Mouse (Mus musculus): ENCODE data around the gene Fat2. TPM values are rescaled to one million over a fixed set of nuclear protein-coding genes. Genes with fewer than 3 reads are reported as not detected.

Fat2 gene
- total RNA-seq (2021), result under 1 TPM; 0.17 to 0.43 TPM

DNA sequence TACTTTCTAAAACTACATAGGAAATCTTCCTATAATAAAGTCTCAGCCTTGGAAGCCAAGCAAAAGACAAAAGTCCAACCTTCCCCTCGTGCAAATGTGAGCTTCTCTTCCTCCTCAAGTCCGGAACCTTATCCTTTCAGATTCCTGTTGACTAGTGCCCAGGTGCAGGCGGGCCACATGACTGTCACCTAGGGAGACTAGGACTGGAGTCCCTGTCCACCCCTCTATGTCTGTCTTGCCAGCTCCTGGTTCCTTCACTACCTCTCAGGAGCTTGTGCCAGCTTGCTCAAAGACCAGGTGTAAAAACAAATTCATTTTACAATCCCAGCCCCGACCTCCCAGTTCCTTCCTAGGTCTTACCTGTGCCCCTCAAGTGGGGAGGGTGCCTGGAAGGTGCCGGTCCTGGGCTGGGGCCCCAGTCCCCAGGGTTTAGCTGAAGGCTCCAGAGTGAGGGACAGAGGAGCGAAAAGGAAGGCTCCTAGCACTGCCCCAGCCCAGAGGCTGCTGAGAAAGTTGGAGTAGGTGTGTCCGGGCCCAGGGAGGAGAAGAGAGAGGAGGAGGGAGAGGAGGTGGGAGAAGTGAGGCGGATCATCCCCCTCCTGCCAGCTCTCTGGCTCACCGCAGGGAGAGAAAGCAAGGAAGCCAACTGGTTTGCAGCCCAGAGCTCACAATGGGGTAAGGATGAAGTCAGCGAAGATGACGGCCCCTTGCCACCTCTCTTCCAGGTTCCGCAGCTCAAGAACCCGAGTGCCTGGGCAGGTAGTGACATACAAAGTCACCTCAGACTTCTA is at the start of gene Fat2:
Gene Fat2, minus strand, starts transcription at position 464 of the 791 bp plus-strand sequence.
- DNase-seq, result no peak

DNA sequence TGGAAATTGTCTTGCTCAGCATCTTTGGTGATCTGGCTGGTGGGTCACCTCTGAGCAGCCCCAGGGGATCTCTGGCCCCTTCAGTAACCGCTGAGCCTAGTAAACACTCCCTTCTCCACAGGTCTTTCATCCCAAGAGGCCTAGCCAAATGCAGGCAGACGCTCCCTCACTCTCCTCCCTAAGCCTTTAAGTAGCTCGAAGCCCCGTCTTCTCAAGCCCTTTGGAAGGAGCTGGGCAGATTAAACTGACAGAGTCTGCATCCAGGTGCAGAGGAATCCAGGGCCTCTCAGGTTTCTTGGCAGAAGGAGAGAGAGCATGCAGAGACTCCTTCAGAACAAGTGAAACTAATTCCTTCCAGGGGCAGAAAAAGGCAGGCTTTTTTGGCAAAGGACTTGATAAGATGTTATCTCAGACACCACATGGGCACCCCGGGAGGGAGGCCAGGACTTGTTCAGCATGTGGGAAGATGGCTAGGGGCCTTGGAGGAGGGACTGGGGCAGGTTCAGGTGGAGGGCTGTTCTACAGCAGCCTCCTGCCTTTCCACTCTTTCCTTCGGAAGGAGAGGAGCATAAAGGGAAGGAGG is 47.2 kb upstream of the Fat2 start:
- DNase-seq, result no peak

DNA sequence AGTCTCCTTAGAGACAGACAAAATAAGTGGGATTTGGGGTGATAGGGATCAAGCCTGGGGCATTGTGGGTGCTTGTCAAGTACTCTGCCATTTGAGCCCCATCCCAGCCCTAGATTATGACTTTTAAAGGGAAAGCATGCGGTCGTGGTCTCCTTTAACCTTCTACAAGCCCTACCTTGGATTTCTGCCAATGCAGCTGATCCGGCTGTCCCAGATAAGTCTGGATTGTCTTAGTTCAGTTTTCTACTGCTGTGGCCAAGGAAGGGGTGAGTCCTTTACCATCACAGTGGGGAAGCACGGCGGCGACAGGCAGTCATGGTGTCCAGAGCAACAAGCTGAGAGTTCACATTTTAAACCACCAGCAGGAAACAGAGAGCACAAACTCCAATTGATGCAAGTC is 44.5 kb upstream of the Fat2 start:
- no peak for DNase-seq

DNA sequence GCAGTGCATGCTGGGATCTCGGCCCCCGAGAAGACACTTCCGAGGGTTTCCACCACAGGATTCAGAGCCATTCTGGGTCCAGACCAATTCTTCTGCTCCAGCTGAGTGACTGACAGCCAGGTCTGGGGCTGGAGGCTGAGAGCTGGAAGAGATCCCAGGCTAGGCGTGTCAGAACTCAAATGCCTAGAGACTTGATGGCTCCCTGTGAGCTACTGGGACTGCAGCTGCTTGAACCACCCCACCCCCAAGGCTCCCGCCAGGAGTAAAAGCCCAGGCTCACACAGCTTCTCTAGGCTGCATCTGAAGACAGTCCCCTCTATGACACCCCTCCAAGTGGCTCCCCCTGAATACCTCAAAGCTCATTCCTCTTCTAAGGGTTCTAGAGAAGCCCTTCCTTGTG is 42.0 kb upstream of the Fat2 start:
- DNase-seq, result peak; percentile 54 to 56

DNA sequence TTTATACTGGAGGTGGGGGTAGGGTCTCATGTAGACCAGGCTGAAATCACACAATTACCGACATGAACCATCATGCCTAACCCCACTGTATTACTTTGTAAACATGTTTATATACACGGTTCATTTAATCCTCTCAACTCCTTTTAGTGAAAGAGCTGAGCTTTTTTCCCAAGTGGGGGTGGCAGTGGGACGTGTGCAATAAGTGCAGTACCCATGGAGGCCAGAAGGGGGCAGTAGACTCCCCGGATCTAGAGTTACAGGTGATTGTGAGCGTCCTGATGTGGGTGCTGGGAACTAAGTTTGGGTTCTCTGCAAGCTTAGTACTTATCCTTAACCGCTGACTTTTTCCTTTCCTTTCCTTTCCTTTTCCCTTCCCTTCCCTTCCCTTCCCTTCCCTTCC is 37.5 kb upstream of the Fat2 start:
- DNase-seq, result no peak

DNA sequence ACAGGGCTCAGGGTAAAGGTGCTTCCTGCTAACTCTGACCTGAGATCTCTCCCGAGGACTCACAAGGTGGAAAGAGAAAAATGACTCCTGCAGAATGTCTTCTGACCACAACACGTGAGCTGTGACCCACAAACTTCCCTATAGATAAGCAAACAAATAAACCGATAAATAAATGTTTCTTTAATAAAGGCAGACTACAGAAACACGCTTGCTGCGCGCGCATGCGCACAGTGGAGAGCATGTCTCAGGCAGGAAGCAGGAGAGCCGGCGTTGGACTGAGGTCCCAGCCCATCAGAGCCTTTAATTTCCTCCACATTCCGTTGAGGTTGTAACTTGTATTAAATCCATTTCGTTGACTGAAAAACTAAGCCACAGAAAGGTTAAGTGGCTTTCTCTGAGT is 37.0 kb upstream of the Fat2 start:
- DNase-seq, result no peak

DNA sequence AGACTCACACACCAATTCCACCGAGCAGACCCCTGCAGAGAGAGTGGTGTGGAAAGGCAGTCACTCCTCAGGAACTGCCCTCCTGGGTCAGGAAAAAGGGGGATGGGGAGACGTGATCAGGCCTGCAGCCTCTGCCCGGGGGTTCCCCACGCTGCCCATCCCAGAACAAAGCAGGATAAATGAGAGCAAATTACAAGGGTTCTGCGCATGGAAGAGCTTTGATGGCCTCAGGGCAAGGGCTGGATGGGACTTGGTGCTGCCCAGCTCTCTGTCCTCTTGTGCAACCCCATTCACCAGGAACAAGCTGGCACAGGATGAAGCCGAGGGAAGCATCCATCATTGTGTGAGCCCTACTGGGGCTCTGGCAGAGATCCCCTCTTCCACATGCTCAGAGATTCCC is 35.6 kb upstream of the Fat2 start:
- DNase-seq, result no peak

DNA sequence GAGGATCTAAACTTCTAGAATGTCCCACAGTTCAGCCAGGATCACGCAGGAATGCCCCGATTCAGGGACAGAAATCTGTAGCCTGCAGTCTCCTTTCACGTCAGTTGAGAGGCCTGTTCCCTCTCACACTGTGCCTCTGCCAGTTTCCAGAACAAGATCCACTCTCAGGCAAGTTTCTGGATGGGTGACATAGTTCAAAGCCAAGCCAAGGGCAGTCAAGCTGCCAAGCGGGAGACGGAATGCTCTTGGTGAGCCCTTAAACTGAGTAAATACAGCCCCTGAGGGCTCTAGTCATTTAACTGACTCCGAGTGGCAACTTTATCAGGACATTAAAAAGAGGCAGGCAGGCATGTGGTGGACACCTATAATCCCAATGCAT is 32.7 kb upstream of the Fat2 start:
- DNase-seq, result no peak

DNA sequence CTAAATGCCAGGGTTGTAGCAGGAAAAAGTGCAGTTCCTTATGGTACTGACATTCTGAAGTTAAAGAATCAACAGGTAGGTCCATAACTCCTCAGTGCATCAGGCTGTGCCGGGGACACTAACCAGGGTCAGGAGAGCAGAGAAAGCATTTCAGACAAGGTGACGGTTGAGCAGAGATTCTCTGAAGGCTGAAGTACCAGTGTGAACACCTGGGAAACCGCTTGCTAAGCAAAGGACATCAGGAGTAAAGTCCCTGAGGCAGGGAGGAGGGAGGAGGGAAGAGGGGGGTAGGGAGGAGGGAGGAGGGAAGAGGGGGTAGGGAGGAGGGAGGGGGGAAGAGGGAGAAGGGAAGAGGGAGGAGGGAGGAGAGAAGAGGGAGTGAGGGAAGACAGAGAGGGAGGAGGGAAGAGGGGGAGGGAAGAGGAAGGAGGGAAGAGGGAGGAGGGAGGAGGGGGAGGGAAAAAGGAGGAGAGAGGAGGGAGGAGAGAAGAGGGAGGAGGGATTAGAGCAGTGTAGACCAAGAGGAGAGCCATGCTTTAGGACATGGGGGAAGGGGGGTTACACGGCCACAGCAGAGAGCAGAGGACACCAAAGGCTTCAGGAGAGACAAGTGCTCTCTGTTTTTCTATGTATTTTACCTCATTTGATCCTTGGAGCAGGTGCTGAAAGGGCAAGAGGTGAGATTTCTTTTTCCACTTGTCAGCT is 32.2 kb upstream of the Fat2 start:
- DNase-seq, result no peak

DNA sequence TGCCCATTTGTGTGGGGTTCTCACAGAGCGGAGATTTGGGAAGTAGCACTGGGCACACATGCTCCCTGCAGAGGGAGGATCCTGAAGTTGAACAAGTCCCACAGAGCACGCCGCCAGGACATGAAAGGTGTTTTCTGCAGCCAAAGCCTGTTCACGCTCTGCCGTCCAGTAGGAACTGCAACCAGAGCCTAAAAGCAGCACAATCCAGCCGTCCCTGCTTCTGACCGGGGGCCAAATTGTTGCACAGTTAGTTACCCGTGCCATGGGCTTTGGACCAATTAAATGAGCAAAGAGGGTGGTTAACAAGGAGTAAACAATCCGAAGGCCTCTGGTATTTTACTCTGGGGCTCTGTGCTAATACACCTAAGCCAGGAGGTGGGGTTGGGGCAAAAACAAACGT is 31.4 kb upstream of the Fat2 start:
- no peak for DNase-seq

DNA sequence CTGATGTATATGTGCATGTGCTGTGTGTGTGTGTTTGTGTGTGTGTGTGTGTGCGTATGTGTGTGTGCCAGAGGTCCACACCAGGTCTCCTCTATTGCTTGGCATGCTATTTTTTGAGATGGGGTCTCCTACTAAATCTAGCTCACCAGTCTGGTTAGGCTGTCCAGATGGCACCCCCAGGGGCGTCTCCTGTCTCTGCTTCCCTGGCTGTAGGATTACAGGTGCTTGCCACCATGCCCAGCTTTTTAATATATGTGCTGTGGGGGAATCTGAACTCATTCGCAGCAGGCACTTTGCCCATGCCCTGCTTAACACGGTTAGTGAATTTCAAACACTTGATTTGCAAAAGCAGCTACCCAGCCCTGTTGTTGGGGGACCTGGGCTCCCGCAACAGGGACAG is 29.5 kb upstream of the Fat2 start:
- DNase-seq, result no peak

DNA sequence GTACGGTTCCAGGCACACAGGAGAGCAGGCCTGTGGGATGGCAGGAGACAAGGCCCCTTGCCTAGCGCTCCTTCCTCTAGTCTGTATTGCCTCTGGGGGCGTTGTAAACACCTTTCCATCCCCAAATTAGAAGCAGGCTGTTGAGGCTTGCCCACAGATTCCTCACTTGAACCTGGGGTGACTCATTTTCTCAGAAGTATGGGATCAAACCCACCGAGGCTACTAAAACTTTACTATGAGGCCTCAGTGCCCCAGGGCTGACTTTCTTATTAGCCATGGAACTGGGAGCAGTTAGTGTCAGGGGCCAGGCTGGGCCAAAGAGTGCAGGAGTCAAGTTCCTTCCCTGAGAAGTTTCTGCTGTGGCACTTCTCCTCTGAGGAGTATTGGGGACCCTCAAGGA is 28.9 kb upstream of the Fat2 start:
- DNase-seq, result no peak

DNA sequence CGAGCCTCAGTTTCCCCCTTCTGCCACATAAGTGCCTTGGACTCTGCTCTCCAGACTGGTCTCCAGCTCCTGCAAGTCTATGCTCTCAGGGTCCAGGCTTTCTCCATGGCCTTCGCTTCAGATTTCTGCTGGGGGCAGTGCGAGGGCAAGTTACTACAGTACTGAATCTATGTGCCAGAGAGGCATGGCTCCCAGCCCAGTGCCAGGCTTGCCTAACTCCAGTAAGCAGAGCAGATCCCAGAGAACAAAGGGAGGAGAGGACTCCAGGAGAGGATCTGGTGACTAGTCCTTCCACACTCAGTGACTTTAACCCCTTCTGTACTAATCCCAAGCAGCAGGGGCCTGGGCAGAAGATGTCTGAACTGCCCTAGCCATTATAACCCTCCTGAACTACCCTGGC is 28.3 kb upstream of the Fat2 start:
- no peak for DNase-seq

DNA sequence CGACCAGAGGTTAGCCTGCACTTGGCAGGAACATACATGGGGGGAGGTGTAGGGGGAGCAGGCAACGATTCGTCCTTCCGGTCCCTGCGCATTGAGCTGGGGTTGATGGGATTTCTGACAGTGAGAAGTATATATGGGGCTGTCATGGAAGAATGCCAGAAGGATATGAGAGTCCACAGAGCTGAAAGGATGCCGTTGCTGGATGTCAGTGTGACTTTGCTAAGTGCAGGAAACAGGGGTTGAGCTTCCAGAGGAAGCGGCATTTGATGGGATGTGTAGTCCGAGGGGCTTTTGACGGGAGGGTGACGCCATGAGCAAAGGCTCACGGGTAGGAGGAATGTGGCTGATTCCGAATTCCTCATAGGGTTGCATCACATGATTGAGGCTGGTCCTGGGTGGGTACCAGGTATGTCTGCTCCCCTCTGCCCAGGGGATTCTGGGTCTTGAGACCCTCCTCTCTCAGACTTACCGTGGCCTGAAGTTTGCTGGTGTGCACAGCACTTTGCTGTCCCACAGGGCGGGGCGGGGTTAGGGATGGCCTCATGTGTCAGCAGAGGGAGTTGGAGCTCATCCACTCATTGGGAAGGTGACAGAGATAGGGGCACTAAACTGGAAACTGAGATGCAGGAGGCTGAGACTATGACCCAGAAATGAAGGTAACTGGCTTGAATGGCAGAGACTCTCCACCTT is 21.9 kb upstream of the Fat2 start:
- DNase-seq, result no peak

DNA sequence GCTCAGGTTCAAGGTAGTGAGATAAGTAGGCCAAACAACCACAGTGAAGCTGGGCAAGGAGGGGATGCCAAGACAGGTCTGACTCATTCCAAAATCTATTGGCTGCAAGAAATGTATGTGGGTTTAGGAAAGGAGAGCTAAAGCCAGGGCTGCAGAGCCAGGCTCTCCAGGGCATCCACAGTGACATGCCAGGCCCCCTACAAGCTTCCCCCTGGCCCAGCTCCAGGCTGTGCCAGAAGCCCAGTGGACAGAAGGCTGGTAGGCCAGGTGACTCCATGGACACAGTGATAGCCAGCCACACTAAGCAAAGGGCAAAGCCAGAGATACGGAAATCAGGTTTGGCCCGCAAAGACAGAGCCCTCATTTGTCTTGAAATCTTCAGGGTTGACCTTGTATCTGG is 20.5 kb upstream of the Fat2 start:
- no peak for DNase-seq

DNA sequence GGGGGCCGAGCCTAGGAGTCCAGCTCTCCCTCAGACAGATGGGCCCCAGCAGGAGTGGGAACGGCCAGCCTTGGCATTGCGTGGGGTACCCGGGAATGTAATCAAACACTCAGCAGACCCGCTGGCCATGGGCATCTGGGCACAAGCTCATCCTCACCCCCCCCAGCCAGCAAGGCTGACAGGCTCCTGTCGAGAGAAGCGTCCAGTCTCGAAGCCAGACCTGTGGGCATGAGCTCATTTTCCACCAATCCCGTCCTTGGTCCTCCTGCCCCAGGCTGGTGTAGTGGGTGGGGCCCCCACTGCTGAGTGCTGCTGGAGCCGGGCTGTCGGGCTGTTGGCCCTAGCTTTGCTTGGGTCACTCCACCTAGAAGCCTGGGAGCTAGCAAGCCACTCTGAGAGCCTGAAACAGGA is 5.6 kb upstream of the Fat2 start:
- DNase-seq, result no peak

DNA sequence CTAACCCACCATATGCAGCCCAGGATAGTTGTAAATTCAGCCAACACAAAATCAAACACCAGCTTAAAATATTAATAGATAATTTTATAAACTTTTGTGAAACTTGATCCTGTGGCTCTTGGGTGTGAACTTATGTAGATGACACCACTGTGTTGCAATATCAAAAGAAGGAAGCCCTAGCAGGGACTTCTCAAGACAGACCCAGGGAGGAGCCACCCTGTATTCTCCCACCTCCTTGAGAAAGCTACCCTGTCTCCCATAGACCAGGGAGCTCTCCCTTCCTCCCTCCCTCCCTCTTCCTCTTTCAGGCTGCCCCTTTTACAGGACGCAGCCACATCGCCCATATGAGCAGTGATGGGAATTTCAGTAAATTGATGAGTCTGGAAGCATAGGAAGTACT is 4.4 kb upstream of the Fat2 start:
- no peak for DNase-seq

DNA sequence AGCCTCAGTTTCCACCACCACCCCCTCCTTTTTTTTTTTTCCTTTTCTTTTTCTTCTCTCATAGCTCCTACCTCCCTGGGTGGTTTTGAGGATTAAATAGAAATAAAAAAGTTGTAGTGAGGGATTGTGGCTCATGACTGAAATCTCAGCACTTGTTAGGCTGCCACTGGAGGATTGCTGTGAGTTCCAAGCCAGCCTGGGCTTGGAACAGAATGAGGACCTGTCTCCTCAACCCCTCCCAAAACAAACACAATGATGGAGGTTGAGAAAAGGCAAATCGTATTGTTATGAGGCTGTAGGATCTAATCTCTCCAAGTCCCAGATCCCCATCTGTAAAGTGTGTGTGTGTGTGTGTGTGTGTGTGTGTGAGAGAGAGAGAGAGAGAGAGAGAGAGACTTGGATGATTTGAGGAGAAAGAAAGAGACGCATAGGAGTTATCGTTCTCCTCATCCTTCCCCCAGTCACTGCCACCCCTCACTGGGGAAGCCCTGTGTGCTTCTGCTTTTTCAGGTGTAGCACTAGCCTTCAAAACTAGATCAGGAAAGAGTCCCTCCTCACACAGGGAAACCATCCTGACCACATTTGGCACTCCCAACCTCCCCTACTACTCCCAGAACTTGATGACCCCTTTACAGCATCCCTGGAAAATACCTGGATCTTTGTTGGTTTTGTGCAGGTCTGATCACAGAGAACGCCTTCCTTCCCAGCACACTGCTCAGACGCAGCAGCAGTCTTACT is 837 bp upstream of the Fat2 start:
- DNase-seq, result no peak

DNA sequence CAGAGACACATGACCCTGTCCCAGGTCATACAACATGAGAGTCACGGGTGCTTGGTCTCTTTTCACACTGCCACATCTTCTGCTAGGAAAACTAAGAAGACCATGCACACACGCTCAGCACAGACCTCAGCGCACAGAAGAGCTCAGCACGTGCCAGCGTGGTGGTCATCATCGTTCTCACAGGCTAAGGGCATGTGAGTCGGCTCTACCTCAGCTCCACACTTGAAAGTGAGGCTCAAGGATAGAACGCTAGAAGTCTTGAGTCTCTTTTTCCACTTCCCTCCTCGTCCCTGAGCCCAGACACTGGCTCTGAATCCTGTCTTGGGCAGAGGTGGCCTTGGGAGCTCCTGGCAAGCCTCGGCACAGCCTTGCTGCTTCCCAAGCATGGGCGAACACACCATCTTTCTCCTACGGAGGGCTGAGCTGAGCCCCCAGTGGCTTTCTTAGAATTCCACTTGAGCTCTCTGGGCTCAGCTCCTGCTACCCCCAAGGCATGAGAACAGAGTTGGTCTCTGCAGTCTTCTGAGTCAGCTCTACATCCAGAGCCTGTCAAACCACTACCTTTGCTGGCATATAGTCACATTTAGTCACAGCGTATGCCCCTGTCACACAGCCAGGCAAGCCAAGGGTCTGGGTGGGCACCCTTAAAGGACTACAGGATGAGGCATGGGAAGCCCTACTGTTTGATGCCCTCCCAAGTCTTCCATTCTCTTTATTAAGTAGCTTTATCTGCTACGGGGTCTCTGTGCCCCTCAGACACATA is 869 bp downstream of the Fat2 start:
- DNase-seq, result no peak

DNA sequence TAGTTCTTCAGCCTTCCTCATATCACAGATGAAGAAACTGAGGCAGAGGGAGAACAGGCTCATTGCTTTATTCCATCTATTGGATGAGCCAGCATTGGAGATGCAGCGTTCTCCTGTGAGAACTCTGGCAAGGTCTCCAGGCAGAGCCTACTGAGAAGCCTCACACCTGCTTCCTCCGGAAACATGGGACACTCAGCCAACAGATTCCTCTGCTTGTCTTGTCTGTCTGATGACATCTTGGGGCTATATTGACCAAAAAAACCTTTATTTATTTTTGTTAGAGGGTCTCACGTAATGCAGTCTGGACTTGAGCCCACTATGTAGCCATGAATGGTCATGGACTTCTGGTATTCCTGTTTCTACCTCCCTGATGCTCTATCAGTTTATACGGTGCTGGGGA is 1.8 kb downstream of the Fat2 start:
- DNase-seq, result no peak

DNA sequence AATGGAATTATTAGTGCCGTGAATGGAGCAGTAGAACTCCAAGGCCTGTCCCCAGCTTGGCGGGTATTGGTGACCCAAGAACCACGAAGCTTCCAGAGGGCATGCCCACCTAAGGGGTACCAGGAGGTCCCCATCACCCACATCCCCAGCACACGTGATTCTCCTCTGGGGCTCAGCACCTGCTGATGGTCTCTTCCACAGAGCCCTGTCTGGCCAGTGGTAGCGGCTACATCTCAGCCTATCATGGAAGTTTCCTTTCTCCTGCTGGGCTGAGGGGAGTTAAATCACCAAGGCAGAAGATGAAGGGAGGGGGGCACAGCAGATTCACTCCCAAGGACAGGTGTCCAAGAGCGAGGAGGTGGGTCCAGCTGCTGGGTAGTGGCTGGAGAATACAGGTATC is 2.3 kb downstream of the Fat2 start:
- no peak for DNase-seq
